Mouse (Mus musculus) intestine, embryonic 15.5 days (tissue): Measurements from ENCODE around the gene Iqschfp. TPM values are rescaled to one million over a fixed set of nuclear protein-coding genes. Genes with fewer than 3 reads are reported as not detected.

Source experiments
- ATAC-seq: fragments of 200-750 bp; cut with Nextera tagmentation; 2 replicates; pipeline ENCODE4 v1.8.0; 2017; ENCODE audit warnings: moderate TSS enrichment, moderate library complexity
- H3K27ac ChIP-seq: fragments of 300-500 bp; sonication (generic); 2 replicates; pipeline ENCODE4 v1.5.1; 2015; ENCODE audit warnings: mild to moderate bottlenecking, inconsistent platforms
- H3K27me3 ChIP-seq: fragments of 300-500 bp; sonication (generic); replicated peaks from 2 replicates; pipeline ENCODE4 v1.6.1; 2015; ENCODE audit warnings: inconsistent platforms
- H3K36me3 ChIP-seq: fragments of 300-500 bp; sonication (generic); 2 replicates; pipeline ENCODE4 v1.6.1; 2015; ENCODE audit warnings: inconsistent platforms
- H3K4me1 ChIP-seq: fragments of 300-500 bp; sonication (generic); replicated peaks from 2 replicates; pipeline ENCODE4 v1.6.1; 2015; ENCODE audit warnings: inconsistent platforms
- H3K4me2 ChIP-seq: fragments of 300-500 bp; sonication (generic); replicated peaks from 2 replicates; pipeline ENCODE4 v1.6.1; 2015; ENCODE audit warnings: mild to moderate bottlenecking, inconsistent platforms
- H3K4me3 ChIP-seq: fragments of 300-500 bp; sonication (generic); replicated peaks from 2 replicates; pipeline ENCODE4 v1.5.1; 2015; ENCODE audit warnings: inconsistent platforms
- H3K9ac ChIP-seq: fragments of 300-500 bp; sonication (generic); 2 replicates; pipeline ENCODE4 v1.6.1; 2015; ENCODE audit warnings: inconsistent platforms
- H3K9me3 ChIP-seq: fragments of 300-500 bp; sonication (generic); 2 replicates; pipeline ENCODE4 v1.6.1; 2016; ENCODE audit warnings: inconsistent platforms
- WGBS: fragments of 180-500 bp; shearing (Covaris S2); methylation state at CpG from one replicate; pipeline ENCODE4 v1.1.7; 2015; 5-methylcytosine and 5-hydroxymethylcytosine counted together
- polyA plus RNA-seq: library from polyadenylated mRNA; unstranded; fragments of >200 nt; fragmentation: Nextera tagmentation; extraction: Ambion mirVana; gene quantifications from 2 replicates; pipeline ENCODE4 v1.2.1, GENCODE M21; 2015

The Iqschfp gene
- polyA plus RNA-seq, 1 experiment from 2014 or later: not detected

GRCm38 (mm10) chr3:68544811-68545210 is 652.8 kb downstream of the Iqschfp start:
- WGBS: 77% methylated on average over 7 of the region's 7 CpGs
- ATAC-seq: no peak

GRCm38 (mm10) chr3:68545898-68546297 is 653.9 kb downstream of the Iqschfp start:
- Histone ChIP-seq H3K27me3 (no peaks in the 10 kb centered on the region), H3K9ac (no peak overlapping the region), H3K4me2 (no peak overlapping the region), H3K4me3 (no peak overlapping the region), H3K4me1 (no peaks in the 10 kb centered on the region), H3K36me3 (no peaks in the 10 kb centered on the region), H3K9me3 (no peaks in the 10 kb centered on the region), H3K27ac (no peak overlapping the region)
- no peak for ATAC-seq
- WGBS: 79% methylated on average over 6 of the region's 6 CpGs

More at GRCm38 (mm10) chr3:68544811-68545210, 652.8 kb downstream of the Iqschfp start:
- Histone ChIP-seq H3K4me3 (no peak overlapping the region), H3K4me1 (no peaks in the 10 kb centered on the region), H3K27me3 (no peaks in the 10 kb centered on the region), H3K27ac (no peak overlapping the region), H3K36me3 (no peaks in the 10 kb centered on the region), H3K4me2 (no peak overlapping the region), H3K9me3 (no peaks in the 10 kb centered on the region), H3K9ac (no peak overlapping the region)

GRCm38 (mm10) chr3:68555087-68555662 is 663.1 kb downstream of the Iqschfp start:
- ATAC-seq: no peak
- Histone ChIP-seq H3K27ac (no peak overlapping the region), H3K36me3 (no peaks in the 10 kb centered on the region), H3K4me1 (no peaks in the 10 kb centered on the region), H3K9ac (no peak overlapping the region), H3K4me2 (no peak overlapping the region), H3K27me3 (no peaks in the 10 kb centered on the region), H3K9me3 (no peaks in the 10 kb centered on the region), H3K4me3 (no peak overlapping the region)
- WGBS: 61% methylated on average over 4 of the region's 4 CpGs

DNA sequence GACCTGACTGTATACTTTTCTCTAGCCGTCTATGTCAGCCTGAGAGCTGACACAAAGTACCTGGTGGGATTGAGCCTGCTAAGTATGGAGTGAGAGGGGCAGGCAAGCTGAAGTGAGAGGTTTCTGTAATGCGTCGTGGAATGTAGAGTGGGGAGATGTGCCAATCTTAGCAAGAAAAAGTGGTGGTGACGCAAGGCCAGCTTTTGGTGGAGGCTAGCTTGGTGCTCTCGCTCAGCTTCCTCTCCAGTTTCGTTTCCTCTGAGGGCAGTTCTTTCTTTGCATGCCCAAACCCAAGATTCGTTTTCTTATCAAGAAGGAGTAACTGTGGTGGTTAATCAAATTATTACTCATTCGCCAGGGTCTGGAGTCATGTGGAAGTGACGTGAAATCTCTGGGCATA is 664.9 kb downstream of the Iqschfp start:
- Histone ChIP-seq H3K4me2 (no peak overlapping the region), H3K9me3 (no peaks in the 10 kb centered on the region), H3K27ac (no peak overlapping the region), H3K9ac (no peak overlapping the region), H3K36me3 (no peaks in the 10 kb centered on the region), H3K4me1 (no peaks in the 10 kb centered on the region), H3K4me3 (no peak overlapping the region), H3K27me3 (no peaks in the 10 kb centered on the region)
- WGBS: 89% methylated on average over 9 of the region's 9 CpGs
- ATAC-seq: no peak

GRCm38 (mm10) chr3:68558744-68559143 is 666.7 kb downstream of the Iqschfp start:
- Histone ChIP-seq H3K4me3 (no peak overlapping the region), H3K27me3 (no peaks in the 10 kb centered on the region), H3K9ac (no peak overlapping the region), H3K4me2 (no peak overlapping the region), H3K36me3 (no peaks in the 10 kb centered on the region), H3K4me1 (no peaks in the 10 kb centered on the region), H3K9me3 (no peaks in the 10 kb centered on the region), H3K27ac (no peak overlapping the region)
- ATAC-seq: peak; percentile 85
- WGBS: 44% methylated on average over 6 of the region's 6 CpGs

- Histone ChIP-seq H3K27ac (no peak overlapping the region), H3K36me3 (no peaks in the 10 kb centered on the region), H3K9ac (no peak overlapping the region), H3K4me1 (no peaks in the 10 kb centered on the region), H3K9me3 (no peaks in the 10 kb centered on the region), H3K4me3 (no peak overlapping the region), H3K4me2 (no peak overlapping the region), H3K27me3 (no peaks in the 10 kb centered on the region)
- WGBS: 85% methylated on average over 5 of the region's 5 CpGs
- no peak for ATAC-seq
Measured at GRCm38 (mm10) chr3:68560057-68560456, 668.0 kb downstream of the Iqschfp start.

GRCm38 (mm10) chr3:68562838-68563237 is 670.8 kb downstream of the Iqschfp start:
- Histone ChIP-seq H3K36me3 (no peaks in the 10 kb centered on the region), H3K4me3 (no peak overlapping the region), H3K27me3 (no peaks in the 10 kb centered on the region), H3K27ac (no peak overlapping the region), H3K4me1 (no peaks in the 10 kb centered on the region), H3K4me2 (no peak overlapping the region), H3K9me3 (no peaks in the 10 kb centered on the region), H3K9ac (no peak overlapping the region)
- no peak for ATAC-seq
- WGBS: 75% methylated on average over 2 of the region's 2 CpGs

- no peak for ATAC-seq
- WGBS: 66% methylated on average over 8 of the region's 8 CpGs
Measured at GRCm38 (mm10) chr3:68563922-68564321, 671.9 kb downstream of the Iqschfp start.

GRCm38 (mm10) chr3:68564978-68565674 is 673.1 kb downstream of the Iqschfp start:
- 82% methylated on average over 10 of the region's 10 CpGs for WGBS

More at GRCm38 (mm10) chr3:68563922-68564321, 671.9 kb downstream of the Iqschfp start:
- Histone ChIP-seq H3K27me3 (no peaks in the 10 kb centered on the region), H3K9ac (no peak overlapping the region), H3K4me1 (no peaks in the 10 kb centered on the region), H3K9me3 (no peaks in the 10 kb centered on the region), H3K27ac (no peak overlapping the region), H3K4me3 (no peak overlapping the region), H3K36me3 (no peaks in the 10 kb centered on the region), H3K4me2 (no peak overlapping the region)

DNA sequence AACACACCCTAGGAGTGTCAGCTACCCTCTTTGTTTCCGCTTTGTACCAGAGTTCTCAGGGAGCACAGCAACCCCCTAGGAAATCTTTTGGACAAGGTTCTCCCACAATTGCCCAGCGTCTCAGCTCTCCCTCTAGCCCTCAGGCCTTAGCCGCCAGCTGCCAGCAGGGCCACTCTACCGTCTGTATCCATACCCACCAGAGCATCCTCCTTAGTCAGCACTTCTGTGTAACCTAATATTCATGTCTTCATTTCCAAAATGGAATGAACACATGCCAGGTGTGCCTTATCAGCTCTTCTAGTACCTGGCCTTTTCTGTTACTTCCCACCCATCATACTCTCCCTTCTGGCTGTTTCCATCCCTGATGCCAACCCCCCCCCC is 673.6 kb downstream of the Iqschfp start:
- ATAC-seq: no peak
- WGBS: 82% methylated on average over 4 of the region's 4 CpGs

More at GRCm38 (mm10) chr3:68564978-68565674, 673.1 kb downstream of the Iqschfp start:
- H3K4me2 ChIP-seq: no peak overlapping the region
- H3K36me3 ChIP-seq: no peaks in the 10 kb centered on the region
- no peaks in the 10 kb centered on the region for H3K27me3 ChIP-seq
- H3K4me1 ChIP-seq: no peaks in the 10 kb centered on the region
- no peak overlapping the region for H3K9ac ChIP-seq
- H3K27ac ChIP-seq: no peak overlapping the region
- ATAC-seq: no peak
- no peak overlapping the region for H3K4me3 ChIP-seq
- H3K9me3 ChIP-seq: no peaks in the 10 kb centered on the region

GRCm38 (mm10) chr3:68567581-68567980 is 675.5 kb downstream of the Iqschfp start:
- Histone ChIP-seq H3K27me3 (no peaks in the 10 kb centered on the region), H3K4me3 (no peak overlapping the region), H3K4me1 (0 out of 2 replicates have a peak, but pooled peaks cover 5% of the 10 kb centered on the region), H3K9me3 (no peaks in the 10 kb centered on the region), H3K9ac (no peak overlapping the region), H3K27ac (no peak overlapping the region), H3K4me2 (no peak overlapping the region), H3K36me3 (no peaks in the 10 kb centered on the region)
- ATAC-seq: no peak
- 67% methylated on average over 7 of the region's 7 CpGs for WGBS

More for the DNA sequence above, 673.6 kb downstream of the Iqschfp start:
- Histone ChIP-seq H3K27ac (no peak overlapping the region), H3K4me3 (no peak overlapping the region), H3K4me1 (no peaks in the 10 kb centered on the region), H3K9me3 (no peaks in the 10 kb centered on the region), H3K27me3 (no peaks in the 10 kb centered on the region), H3K4me2 (no peak overlapping the region), H3K9ac (no peak overlapping the region), H3K36me3 (no peaks in the 10 kb centered on the region)

GRCm38 (mm10) chr3:68568149-68568548 is 676.1 kb downstream of the Iqschfp start:
- 80% methylated on average over 3 of the region's 3 CpGs for WGBS
- Histone ChIP-seq H3K27me3 (no peaks in the 10 kb centered on the region), H3K27ac (no peak overlapping the region), H3K36me3 (no peaks in the 10 kb centered on the region), H3K9me3 (no peaks in the 10 kb centered on the region), H3K4me3 (no peak overlapping the region), H3K4me2 (no peak overlapping the region), H3K4me1 (0 out of 2 replicates have a peak, but pooled peaks cover 5% of the 10 kb centered on the region), H3K9ac (no peak overlapping the region)
- no peak for ATAC-seq

DNA sequence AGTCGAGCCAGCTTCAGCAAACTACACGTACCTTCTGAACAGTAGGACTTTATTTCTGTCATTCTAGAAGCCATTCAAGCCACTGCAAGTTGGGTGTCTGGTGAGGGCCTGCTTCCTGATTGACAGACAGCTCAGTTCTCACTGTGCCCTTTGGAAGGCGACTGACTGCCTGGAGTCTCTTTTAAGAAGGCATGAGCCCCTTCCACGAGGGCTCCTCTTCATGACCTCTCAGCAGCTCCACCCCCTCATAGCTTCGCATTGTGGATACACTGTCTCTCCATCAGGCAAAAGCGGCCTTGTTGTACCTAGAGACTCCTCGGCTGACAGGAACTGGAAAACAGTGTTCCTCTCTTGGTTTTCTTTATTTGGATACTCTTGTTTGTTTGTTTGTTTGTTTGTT is 676.7 kb downstream of the Iqschfp start:
- Histone ChIP-seq H3K4me1 (0 out of 2 replicates have a peak, but pooled peaks cover 7% of the 10 kb centered on the region), H3K27ac (no peak overlapping the region), H3K27me3 (no peaks in the 10 kb centered on the region), H3K9ac (no peak overlapping the region), H3K9me3 (no peaks in the 10 kb centered on the region), H3K4me3 (no peak overlapping the region), H3K36me3 (no peaks in the 10 kb centered on the region), H3K4me2 (no peak overlapping the region)
- no peak for ATAC-seq
- WGBS: 67% methylated on average over 7 of the region's 7 CpGs
